Mouse (Mus musculus) regulatory T cell (primary cell): ENCODE results near the gene Psmd8.
"Not testable (repeated sequence)": the region's sequence is repeated elsewhere in the genome, so short reads cannot be mapped to it uniquely, and the experiment has no call there.

Experiments used
- in situ Hi-C: fragments of 300-600 bp; cut with MboI, MseI; formaldehyde crosslinking; loops from one replicate; pipeline ENCODE4 v1.15.1; 2025; ENCODE audit warnings: high pct_unique_total_duplicates

The Psmd8 gene

DNA sequence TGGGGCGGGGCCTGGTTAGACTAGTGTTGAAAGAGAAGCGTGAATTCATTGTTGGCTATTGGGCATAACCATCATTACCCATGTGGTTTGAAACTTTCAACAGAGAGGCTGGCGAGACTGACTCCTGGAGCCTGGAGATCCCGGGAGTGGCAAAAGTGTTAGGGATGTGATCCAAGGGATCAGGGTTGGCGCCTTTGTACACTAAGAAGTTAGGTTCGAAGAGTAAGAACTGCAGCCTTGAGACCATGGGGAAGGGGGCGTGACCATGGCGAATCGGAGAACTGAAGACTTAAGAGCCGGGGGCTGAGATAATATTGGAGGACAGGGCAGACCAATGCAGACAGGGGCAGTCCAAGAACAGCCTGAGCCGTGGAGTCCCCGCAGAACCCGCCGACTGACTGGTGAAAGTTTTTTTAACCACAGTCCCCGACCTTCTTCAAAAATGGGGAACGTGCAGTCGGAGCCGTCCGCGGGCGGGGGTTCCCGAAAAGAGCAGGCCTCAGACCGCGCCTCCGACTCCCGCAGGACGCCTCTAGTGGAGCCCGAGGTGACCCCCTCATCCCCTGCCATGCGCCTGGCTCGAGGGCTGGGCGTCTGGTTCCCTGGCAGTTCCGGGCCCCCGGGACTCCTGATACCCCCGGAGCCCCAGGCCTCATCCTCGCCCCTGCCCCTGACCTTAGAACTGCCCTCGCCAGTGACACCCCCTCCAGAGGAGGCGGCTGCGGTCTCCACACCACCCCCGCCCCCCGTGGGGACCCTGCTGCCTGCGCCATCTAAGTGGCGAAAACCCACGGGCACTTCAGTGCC is 9.5 kb downstream of the Psmd8 start:
- in situ Hi-C loops: no loop called here

DNA sequence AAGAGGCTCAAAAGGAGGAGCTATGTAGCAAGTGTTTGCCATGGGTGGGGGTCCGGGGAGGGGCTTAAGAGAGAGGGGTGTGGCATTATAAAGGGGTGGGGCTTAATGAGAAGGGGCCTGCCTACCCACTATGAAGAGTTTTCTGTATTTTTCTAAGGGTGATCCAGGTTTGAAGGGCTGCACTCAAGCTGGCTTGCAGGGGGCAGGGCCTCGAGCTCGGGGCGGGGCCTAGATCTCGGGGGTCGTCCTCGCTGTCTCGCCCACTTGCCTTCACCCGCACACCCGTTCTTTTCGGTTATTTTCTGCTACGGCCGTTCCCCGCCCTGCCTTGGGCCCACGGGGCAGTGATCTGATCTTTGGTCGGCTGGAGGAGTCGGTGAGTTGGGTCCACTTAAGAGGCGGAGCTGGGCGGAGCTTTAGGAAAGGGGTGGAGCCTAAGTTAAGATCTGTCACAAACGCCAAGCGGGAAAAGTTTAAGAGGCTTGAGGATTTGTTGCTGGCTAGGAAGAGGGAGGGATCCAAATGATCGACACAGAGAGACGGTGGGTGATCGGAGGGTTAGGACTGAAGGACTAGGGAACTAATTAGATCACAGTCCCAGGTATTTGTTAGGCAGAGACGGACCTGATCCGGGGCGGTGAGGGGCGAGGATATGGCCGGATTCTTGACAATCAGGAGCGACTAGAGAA is 10.3 kb downstream of the Psmd8 start, which contains the start of the genes Ggn and Spred3:
TSS of gene Ggn (plus strand) at position 145 of the 689 bp plus-strand sequence.
TSS of gene Spred3 (minus strand) at position 346 of the 689 bp plus-strand sequence.
- in situ Hi-C loops: no loop called here

DNA sequence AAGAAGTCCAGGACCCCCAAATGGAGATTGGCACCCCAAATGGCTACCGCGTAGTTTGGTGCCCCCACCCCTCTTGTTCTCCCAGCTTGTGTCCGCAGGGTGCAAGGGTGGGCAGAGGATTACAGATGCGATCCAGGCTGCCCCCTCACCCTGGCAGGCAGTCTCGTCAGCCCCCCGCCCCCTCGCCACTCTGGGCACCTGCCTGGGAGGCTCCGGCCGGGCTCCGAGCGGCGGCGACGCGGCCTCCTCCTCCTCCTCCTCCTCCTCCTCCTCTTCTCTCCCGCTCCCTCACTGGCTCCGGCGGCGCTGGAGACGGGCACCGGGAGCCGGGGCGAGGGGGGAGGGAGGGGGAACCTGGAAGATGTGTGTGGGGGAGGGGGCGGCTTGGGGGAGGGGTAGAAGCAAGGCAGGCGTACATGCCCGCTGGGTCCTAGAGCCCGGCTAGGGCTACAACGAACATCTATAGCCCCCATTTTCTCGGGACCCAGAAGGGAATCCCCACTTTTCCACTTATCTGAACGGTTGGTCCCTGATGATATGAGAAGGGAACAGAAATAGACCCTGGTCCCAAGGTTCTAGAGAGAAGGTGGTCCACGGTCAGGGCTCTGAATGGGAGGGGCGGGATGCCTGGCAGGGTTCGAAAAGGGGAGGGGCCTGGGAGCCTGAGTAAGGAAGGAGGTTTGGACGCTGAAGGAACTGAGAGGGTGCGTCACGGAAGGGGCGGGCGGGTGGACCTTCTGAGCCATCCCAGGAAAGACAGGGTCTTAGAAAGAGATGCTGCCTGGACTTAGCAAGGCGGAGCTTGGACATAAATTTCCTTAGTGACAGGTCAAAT is 11.1 kb downstream of the Psmd8 start:
- in situ Hi-C loops: no loop called here

DNA sequence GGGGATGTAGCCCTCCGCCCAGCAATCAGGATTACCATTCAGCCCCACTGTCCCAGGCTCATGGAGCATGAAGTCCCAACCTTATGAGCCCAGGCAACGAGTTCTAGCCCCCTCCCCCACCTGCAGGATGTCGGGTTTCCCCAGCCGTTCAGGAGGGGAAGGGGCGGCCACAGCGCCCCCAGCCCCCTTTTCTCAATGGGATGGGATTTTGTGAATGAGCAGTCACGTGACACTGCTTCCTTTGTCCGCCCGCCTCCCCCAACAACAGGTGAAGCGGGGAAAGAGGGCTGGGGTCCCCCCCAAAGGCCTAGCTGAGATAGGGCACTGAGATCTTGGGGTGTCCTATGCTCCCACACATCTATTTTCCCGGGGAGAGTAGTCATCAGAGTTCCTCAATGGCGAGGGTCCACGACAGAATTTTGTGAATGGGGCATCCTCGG is 11.7 kb downstream of the Psmd8 start:
- in situ Hi-C loops: no loop called here

DNA sequence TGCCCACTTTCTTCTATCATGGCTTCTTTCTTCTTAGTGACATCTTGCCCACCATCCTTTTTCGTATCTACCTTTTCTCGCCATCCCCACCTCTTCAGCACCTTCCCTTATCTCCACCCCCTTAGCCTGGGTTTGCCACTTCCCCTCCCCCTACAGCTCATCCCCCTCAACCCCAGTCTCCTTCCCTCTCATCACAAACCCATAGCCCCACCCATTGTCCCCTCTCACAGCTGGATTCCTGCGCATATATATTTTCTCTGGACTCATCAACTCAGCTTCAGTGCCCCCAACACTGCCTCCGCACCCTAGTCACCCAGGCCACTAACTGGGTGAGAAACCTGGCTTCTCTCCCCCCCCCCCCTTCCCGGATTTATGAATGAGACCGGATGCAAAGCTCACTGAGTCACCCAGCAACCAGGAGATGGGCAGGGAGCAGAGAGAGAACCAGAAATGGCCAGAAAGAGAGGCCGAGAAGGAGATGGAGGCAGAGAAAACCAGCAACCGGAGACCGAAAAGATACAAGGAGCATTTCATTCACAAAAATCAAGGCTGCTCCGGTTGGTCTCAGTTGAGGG is 12.3 kb downstream of the Psmd8 start:
- in situ Hi-C loops: no loop called here

DNA sequence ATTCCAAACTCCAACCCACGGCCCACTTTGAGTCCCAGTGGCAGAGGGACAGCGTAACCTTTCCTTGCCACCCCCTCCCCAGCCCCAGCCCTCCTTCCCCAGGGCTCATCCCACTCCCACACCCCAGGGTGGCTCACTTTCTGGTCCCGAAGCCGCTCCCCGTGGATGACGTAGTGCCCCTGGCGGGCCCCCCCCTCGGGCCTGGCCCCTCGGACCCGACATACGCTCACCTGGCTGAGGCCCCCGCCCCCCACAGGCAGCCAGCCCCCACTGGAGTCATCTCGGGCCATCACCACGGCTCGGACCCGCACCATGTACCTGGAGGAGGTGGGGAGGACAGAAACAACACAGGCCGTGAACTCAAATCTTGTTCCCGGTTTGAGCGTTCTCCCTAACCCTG is 12.8 kb downstream of the Psmd8 start:
- in situ Hi-C loops: no loop called here

DNA sequence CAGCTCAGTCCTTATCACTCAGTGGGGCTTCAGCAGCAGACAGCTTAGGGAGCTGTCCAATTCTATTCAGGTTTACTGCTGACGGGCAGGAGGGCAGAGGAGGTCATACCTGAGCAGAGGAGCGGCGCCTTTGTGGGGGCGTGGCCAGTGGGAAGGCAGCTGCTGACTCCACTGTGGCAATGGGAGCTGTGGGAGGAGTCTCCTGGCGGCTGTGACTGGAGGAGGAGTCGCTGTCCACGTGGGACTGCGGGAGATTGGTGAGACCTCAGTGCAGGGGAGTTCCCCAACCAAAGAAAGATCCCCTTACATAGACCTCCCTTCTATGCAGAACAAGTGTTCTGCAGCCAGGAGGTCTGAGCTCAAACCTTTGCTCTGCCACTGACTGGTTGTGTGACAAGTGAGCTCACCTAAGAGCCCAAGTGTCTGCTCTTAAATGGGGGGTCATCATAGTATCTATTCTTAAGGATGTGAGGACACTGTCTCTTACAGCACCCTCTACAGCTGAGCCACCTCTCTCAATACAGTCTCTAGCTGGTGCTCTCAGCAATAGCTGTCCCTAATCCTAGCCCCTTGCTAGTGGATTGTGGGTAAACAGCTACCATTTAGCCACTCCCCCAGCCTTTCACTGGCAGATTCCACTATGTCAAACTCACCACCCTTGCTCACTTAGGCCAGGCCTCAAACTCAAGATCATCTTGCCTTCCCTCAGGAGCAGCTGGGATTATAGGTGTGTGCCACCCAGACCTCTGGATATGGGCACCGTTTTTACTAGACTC is 17.6 kb downstream of the Psmd8 start:
- in situ Hi-C loops: no loop called here

DNA sequence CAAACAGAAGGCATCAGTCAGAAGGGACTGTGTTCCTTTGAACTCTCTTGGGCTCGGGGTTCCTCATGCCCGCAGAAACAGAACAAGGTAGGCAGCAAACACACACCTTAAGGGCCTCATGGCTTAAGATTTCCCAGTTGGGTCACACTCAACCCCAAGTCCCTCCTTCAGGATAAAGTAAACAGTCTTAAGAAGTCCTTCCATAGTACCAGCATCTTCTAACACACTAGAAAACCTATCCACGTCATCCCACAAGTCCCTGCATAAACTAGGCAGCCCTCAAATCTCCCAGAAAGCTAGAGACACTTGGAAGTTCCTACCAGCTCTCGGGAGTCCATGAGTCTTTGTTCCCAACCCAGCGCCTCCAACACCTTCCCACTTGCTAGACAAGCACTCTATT is 18.2 kb downstream of the Psmd8 start:
- in situ Hi-C loops: no loop called here

DNA sequence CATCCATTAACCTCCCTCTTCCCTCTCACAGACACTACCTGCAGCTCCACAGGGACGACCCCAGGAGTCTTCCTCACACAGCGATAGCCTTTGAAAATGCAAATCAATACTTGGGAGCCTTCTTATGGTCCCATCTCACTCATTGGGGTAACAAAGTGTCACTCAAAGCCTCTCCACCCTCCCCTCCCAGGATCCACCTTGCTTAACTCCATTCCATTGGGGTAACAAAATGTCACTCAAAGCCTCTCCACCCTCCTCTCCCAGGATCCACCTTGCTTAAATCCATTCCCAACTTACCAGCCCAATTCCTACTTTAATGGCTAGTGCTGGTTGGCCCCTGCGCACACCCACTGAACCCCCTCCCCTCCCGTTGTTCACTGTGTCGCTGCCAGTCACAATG is 22.2 kb downstream of the Psmd8 start:
- in situ Hi-C loops: no loop called here

DNA sequence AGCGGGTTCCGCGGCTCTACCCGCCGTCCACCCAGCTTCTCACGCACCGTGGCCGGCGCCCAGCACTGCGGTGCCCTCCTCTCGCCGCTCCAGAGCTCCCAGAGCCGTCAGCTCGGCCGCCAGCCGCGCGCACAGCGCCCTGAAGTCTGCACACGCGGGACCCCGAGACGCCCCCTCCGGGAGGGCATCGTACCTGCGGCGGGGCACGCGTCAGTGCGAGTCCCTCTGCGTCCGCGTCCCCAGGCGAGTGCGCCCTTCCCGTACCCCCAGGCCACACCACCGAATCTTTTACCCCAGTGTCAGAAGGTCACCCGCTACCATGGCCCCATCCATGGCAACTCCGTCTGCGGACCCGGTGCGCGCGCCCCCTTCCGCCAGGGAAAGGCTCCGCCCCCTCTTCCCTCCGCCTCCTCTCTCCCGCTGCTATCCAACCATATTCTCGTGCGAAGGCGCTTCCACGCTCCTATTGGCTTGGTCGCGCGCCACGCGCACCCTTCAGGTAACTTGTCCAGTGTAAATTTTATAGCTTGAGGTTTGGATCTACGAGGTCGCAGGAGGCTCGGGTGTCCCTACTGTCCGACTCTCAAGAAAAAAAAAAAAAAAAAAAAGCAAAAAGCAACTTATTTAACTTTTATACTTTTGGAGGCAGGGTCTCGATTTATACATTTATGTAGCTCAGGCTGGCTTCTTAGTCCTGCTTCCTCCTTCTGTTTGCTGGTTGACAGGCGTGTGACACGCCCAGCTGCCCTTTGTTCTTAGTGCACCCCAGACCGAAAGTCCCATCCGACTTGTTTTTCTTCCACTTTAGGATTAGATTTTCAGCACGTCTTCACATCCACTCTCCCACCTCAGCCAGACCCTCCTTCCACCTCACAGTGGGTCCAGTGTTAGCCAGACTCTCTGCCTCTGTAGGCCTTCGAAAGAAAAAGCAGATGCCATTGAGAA is 24.4 kb downstream of the Psmd8 start, which contains the start of gene Fam98c:
TSS of gene Fam98c (minus strand) at position 397 of the 945 bp plus-strand sequence.
- in situ Hi-C loops: no loop called here

DNA sequence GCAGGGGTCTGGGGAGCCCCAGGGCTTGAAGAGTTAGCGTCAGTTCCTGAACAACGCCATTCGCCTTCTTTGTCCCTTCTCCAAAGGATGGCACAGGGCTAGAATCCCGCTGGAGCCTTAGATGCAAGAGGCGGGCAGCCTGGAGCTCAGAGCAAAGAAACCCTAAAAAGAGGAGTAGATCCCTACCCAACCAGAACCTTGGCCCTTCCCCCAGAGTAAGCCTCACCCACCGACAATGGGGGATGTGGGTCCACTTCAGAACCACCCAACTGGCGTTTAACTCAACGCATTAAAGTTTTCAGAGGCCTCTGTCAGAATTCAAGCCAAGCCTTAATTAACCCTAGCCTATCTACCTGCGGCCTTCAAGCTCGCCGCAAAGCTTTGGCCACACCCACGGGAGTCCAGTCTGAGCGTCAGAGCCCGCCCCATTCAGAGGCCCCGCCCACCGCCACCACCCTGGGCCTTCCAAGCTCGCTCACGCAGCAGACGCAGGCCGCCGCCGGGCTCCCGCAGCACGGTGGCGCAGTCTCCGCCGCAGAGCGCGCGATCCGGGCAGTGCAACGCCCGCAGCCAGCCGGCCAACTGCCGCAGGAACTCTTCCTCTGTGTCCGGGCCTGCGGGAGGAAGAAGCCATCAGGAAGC is 25.2 kb downstream of the Psmd8 start:
- in situ Hi-C loops: no loop called here

DNA sequence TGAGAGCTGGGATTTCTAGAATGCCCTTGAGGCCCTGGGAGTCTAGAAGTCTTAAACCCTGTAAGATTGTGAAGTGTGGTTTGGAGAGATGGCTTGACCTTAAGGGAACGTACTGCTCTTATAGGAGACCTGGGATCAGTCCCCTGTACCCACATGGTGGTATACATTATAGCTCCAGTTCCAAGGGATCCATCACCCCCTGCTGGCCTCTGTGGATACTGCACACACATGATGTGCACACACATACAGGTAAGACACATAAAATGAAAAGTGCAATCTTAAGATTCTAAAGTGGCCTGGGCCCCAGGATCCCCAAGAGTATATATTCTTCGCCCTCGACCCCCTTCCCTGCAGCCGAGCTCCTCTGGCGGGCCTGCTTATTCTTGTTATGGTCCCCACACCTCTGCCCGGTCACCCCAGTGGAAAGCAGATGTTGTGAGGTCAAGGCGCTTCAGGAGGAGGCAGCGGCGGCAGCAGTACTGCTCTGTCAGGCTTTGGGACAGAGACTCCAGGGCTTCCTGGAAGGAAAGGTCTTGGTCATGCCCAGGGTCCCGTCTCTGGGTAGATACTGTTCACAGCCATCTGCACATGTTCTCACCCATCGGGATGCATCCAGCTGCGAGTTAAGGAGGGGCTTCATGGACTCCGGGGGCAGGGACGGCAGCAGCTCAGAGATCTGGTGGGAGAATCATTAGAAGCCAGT is 26.3 kb downstream of the Psmd8 start:
- in situ Hi-C loops: no loop called here

DNA sequence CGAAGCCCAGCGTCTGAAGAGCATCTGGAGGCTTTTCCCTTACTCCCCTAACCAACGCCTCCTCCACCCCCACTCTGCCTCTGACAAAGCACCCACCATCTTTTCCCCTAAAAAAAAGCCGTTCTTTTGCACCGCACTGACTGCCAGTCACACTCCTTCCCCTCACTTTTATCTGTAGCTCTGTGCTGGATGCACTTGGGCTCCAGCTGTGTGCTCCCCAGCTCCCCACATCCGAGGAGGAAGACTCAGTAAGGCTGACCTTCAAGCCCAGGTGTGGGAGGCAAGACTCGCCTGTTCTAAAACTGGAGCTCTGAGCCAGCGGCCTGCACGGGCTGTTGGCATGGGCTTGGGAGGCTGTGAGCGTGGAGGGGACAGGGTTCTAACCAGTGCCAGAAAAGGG is 29.0 kb downstream of the Psmd8 start:
- in situ Hi-C loops: no loop called here

DNA sequence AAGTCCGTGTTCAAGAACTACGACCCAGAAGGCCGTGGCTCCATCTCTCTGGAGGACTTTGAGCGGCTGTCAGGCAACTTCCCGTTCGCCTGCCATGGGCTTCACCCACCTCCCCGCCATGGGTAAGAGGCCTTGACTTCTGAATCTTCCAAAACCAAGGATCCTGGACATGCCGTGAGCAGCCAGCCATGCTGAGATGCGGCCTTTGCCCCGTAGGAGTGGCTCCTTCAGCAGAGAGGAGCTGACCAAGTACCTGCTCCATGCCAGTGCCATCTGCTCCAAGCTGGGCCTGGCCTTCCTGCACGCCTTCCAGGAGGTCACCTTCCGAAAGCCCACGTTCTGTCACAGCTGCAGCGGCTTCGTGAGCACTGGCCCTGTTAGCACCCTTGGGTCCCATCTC is 31.7 kb downstream of the Psmd8 start:
- in situ Hi-C loops: no loop called here

DNA sequence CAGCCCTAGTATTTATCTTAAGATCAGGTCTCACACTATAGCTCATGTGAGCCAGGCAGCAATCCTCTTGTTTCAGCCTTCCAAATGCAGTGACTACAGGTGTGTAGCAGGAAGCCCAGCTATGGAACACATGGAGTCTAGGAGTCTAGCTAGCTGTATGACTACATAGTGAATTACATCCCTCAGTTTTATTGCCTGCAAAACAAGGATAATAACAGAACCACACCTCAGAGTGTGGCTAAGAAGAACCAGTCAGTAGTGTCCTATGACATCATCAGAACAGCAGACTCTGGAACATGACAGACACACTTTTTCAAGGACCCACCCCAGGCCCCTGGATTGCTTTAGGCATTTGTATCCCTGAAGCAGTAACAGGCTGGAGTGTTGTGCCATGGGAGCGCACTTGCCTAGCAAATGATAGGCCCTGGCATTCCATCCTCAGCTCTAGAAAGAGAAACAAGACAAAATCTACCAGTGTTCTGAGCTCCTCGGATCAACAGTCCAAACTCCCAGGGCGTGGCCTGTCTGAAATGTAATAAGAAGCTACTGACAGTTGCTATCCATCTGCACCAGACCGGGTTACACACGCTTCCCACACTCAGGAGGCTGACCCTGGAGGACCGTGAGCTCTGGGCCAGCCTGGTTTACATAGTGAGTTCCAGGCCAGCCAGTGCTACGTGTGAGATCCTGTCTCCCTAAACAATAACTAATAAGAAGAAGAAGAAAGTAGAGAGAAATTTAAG is 33.7 kb downstream of the Psmd8 start:
- in situ Hi-C loops: no loop called here

DNA sequence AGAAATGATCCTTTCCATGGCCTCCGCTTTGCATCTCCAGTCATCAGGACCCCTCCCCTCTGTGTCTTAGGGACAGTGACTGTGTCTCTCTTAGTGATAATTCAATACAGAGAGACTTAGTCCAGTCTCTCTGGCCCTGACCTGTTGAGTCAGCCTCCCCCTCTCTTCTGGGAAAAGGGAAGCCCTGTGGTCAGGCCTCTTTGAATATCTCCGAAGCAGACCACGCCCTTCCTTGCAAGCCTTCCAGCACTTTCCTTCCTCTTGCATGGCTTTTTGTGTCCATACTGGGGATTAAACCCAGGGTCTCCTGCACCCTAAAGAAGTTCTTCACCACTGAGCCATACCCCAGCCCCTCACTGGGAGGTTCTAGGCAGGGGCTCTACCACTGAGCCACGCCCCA is 36.5 kb downstream of the Psmd8 start:
- in situ Hi-C loops: no loop called here

DNA sequence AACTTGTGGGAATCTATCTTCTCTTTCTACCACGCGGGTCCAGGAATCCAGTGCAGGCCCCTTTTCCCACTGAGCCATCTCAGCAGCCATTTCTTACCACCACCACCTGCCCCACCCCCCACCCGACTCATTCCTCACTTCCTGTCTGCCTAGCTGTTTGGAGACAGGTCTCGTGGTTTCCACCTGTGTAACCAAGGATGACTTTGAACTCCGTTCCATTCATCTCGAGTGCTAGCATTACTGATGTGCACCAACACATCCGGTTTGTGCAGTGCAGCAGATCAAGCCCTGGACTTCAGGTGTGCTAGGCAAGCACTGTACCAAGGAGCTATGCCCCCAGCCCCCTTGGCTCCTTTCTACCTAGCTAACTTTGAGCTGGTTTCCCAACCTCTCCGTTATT is 39.1 kb downstream of the Psmd8 start:
- in situ Hi-C loops: no loop called here

DNA sequence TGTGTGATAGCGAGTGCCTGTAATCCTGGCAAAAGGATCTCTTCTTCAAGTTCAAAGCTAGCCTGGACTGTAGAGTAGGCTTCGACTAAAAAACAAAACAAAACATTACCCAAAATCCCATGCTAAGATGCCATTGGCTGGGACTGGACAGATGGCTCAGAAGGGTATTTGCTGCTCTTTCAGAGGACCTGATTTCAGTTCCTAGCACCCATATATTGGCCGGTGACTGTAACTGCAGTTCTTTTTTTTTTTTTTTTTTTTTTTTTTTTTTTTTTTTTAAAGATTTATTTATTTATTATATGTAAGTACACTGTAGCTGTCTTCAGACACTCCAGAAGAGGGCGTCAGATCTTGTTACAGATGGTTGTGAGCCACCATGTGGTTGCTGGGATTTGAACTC is 41.3 kb downstream of the Psmd8 start:
- in situ Hi-C loops: not testable (repeated sequence)
